Mouse (Mus musculus): Measurements from ENCODE around the gene Trim69.

GRCm38 (mm10) chr2:122155292-122155691 is 5.2 kb upstream of the Trim69 start:
- TF ChIP-seq GATA1 (IDR thresholded peaks at IDR 0.05; ENCODE audit: low read length) (no peak), TAL1 (IDR thresholded peaks at IDR 0.05; ENCODE audit: low read length) (no peak)
